Mouse (Mus musculus) liver, adult (tissue): ENCODE results near the gene Stxbp5l.

Experiments used
- GATA4 ChIP-seq: IDR thresholded peaks from 2 replicates; pipeline ENCODE4 v1.6.1; 2014; ENCODE audit warnings: mild to moderate bottlenecking, low read length; ENCODE audit not compliant: insufficient replicate concordance

Stxbp5l gene

DNA sequence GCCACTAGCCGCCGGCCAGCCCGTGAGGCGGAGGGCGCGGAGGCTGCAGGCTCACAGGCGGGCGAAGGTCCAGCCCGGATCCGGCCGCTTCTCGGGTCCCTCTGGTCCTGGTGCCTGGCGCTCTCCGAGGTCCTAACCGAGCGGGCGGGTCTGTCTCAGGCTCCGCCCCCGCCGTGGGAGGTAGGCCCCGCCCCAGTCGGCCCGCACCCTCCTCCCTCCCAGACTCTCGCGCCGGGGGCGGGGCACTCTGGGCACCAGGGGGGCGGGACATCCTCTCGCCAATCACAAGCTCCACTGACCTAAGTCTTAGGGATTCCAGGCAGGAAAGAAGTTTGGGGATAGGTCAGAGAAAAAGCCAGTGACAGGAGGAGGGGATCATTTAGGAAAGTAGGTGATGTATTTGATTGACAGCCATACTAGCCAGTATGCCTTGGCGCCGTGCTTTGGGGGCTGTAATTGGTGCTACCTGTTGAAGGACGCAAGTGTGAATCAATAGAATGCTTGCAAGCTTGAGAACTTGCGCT lies at the start of gene Stxbp5l:
TSS of gene Stxbp5l (minus strand) at position 142 of the 524 bp plus-strand sequence.
- TF ChIP-seq GATA4 = no peak

DNA sequence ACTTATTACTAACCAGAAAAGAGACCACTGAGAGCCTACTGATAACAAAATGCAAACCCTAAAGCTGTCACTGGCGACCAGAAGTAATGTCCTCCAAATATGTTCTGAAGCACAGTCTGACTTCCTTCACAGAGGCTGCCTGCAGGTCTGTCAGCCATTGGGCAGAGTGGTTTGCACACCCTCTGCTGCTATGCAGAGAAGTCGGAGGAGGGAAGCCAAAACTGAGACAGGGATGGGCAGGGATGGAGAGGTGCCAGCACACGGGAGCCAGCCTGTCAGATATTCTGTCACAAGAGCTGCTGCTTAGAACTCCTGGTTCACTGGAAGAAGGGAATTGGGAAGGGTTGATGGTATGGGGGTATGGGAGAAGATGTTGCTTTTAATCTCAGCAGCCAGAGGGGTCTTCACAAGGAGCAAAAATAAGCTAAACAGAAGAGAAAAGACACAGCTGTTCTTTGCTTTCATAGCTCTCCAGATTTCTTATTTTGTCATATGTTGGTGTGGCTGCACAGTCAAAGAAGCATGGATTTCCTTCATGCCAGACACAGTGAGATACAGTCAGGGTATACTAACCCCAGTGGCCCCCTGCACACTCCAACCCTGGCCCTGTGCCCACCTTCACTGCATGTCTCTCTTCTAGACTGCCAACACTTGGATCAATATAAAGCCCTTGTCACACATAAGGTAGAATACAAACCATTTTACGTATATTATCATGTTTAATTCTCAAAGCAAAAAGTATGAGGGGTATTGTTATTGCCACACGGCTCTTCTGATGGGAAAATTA lies 48.8 kb upstream of the Stxbp5l start:
- no peak for TF ChIP-seq GATA4

DNA sequence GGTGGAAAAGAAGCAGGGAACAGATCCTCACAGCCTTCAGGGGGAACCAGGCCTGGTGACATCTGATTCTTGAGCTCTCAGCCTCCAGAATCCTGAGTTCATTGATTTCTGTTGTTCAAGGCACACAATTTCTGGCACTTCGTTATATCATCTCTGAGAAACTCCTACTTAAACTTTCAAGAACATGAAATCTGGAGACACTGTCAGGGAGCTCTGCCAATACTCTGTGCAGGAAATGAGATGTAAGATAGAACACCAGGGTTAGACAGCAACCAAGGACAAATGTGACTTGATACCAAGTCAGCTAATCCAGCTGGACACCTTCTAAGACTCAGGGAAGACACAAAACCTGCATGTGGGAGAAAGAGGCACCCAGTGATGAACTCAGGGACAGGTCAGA lies 40.7 kb upstream of the Stxbp5l start:
- no peak for TF ChIP-seq GATA4

DNA sequence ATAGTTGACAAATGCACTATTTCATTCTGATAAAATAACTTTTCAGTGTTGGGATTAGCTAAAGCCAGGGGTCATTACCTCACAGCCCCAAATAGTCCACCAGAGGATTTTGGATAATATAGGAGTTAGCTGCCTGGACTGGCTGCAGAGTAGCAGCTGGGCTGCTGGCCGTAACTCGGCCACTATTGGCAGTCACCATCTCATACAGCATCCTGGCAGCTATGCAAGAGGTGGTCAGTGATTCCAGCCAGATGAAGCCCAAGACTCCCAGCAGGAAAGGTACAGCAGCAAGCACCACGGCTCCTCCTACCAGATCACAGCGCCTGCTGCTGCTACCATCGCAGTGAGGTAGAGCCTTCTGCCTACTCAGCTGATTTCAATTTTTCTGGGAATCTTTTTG lies 38.1 kb upstream of the Stxbp5l start:
- TF ChIP-seq GATA4 = no peak

DNA sequence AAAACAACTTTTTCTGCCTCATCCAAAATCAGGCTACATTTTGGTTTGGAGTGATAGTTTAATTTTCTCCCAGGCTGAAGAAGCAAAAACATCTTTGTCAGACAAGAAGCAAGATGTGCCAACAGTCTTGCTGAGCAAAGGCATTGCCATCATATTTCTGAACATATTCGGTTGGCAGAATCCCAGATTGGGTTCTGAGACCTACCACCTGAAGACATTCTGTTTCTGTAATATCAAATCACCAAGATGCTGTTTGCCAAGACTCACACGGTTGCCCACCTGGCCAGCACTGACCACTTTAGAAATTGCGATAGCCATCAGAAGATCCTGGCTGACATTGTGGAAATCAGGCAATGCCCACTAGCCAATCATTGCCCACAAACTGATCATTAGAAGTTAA lies 37.1 kb upstream of the Stxbp5l start:
- TF ChIP-seq GATA4 = no peak

DNA sequence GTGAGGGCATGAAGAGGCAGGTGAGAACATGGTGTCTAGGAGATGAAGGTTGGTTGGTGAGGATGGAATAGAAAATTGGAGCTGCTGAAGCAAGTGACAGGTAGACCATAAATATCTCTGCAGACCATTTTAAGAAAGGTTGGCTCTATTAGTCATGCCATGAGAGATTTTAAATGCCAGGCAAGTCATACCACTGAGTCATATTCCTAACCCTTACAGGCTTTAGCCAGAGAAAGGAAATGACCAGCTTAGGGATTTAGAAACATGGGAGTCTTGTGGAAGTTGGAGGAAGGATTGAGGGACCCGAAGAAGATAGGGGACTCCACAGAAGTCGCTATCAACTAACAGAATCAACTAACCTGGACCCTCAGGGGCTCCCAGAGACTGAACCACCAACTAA lies 35.8 kb upstream of the Stxbp5l start:
- no peak for TF ChIP-seq GATA4

DNA sequence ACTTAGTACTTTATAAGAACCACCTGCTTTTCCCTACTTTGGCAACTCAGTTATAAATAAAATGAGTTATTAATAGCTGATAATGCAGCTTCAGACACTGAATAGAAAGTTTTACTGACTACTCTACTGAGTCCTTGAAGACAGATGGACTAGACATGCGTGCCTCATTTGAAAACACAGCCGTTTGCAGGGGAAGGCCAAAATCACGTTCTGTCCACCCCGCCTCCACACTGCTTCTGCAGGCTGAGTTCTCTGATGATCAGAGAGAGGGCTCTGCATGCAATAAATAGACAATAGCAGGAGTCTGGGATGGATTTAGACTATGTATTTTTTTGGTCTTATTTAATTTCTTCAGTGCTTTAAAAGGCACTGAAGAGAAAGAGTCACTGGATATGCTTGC lies 20.8 kb upstream of the Stxbp5l start:
- TF ChIP-seq GATA4 = no peak

DNA sequence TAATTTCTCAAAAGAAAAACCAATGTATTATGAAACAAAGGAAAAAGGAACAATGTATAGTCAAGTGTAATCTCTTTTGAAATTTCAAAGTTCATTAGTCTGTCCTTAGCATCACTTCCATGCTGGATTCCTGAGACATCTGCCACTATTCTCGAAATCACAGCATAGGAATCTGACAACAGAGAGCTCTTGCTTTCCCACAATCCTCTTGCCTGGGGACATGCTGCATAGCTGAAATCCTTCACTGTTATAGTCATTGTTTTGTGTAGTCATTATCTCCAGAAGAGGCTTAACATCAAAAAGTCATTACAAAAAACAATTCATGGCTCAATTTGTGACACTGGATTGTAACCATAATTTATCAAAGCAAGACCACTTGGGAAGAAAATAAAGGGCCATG lies 20.2 kb upstream of the Stxbp5l start:
- no peak for TF ChIP-seq GATA4

DNA sequence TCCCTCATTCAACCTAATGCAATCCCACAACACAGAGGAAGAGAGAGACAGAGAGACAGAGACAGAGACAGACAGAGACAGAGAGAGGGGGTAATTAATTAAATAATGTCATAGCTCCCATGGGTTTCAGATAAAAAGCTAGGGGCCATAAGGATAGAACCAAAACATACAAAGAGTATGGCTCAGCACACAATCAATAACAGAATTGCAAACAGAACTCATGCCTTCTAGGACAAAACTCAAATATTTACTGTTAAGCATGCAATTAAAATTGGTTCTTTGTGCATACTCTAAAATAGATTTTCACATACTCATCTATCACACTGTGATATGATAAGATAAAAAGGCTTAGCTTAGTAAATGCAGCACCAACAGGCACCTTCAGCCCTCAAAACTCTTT lies 5.2 kb upstream of the Stxbp5l start:
- TF ChIP-seq GATA4 = no peak

DNA sequence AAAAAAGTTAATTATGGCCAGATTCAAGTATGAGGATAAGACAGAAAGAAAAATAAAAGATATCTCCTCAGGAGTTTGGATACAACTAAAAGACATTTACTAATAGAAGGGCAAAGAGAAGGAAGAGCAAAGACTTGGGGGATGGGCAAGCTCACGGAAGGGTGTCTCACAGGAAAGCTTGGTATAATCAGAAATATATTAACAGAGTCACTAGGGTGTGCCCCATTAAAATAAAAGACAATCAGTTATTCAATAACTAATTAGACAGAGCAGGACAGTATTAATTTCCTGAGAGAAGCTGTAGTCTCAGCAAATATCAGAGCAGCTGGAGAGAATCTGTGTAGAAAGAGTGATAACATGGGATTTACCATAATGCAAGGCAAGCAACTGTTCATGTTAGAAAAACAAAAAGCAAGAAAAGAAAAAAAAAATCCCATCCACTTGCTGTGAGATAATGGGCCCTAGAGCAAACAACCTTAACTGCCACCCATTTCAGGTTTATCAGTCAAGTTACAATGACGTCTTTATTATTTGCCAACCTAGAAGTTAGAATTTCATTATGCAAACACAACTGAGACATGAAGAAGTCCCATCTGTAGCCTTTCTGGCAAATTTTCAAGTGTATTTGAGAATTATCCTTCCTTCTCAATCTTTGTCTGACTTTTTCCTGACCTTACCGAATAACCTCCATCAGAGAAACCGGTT lies 4.6 kb upstream of the Stxbp5l start:
- TF ChIP-seq GATA4 = no peak

DNA sequence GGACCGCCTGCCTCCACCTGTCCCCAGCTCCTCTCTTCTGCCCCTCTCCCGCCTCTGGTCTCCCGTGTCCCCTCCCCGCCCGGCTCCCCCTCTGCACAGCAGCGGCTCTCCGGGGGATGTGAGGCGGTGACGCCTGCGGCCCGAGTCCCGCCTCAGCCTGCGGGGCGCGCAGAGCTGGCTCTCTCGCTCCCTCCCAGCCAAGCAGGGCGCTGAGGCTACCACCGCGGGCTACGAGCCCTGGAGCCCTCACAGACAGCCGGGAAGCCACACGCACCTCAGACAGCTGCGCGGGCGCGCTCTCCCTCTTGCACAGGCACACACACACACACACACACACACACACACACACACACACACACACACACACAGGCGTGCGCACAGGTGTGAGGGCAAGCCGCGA lies 393 bp downstream of the Stxbp5l start:
- TF ChIP-seq GATA4 = no peak

DNA sequence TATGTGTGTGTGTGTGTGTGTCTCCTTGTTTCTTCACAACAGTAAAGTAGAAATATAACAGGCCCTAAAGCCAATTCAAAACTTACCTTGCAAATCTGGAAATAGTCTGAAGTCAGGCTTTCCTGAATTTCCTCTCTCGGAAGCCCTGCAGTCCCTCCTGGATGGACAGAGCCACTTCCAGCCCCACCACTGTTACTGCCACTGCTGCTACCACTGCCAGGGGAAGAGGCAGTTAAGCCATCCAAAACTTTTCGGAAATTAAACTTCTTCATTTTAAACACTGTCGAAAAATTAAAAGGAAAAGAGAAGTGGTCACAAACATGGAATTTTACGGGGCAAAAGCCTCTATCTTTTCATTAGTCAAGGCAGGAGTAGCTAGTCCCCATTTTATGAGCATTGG lies 1.3 kb downstream of the Stxbp5l start:
- TF ChIP-seq GATA4 = no peak

DNA sequence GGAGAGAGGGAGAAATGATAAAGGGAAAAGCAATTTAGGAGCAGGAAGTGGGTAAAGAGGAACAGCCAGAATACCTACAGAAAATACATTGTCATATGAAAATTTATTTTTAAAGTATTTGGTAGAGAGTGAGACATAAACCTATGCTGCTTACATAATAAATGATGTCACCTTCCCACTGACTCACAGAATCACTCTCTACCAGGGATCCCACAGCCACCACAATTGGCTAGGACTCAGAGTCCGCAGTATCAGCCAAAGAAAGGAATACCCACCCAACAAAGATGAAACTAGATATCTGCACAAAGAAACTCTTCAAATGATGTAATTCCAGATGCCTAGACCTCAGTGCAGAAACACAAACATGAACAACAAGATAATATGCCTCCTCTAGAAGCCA lies 12.0 kb downstream of the Stxbp5l start:
- TF ChIP-seq GATA4 = no peak

DNA sequence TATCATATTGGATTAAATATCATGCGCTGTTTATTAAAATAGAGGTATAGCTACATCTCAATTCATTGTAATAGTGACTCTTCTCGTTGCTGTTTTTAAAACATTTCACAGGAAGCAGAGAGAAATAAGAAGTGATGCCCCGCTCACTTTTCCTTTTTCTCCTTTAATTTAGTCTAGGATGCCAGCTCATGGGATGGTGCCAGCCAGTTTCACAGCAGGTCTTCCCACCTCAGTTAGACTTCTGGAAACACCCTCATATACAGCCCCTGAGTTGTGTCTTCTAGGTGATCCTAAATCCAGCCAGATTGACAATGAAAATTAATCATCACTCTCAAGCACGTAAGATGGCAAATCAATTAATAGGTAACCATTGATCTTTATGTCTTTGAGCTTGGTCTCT lies 17.3 kb downstream of the Stxbp5l start:
- no peak for TF ChIP-seq GATA4

DNA sequence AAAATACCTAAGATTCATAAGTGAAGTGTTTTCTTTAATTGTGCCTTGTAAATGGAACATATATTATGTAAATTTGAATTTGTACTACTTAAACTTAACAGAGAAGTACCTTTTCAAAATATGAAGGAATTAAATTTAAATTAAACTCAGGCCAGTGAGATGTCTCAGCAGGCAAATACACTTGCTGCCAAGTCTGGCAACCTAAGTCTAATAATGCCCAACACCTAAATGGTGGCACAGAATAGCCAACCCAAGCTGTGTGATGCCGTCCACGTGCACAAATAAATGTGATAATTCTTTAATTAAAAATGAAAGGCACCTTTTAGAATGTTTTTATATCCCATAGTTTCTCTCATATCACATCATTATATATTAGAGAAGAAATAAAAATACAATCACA lies 20.8 kb downstream of the Stxbp5l start:
- no peak for TF ChIP-seq GATA4

DNA sequence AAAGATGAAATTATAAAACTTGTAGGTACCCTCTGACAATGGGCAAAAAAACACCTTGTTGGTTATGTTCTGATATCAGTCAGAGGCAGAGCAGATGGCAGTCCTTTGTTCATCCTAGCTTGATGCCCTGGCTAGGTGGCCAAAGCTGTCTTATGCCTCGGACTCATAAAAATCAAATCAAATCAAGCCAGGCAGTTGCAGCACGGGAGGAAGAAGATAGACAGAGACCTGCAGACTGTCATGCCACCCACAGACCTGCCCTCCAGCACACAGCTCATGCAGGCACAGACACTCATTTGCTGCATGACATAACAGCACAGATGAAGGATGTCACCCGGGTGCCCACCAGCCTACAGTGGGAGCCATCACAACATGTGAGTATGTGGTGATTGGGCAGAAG lies 29.1 kb downstream of the Stxbp5l start:
- TF ChIP-seq GATA4 = no peak
